Mouse (Mus musculus) skeletal muscle tissue, adult 2 months (tissue): Measurements from ENCODE around the gene Gm20388.
"Not testable (repeated sequence)": the region's sequence is repeated elsewhere in the genome, so short reads cannot be mapped to it uniquely, and the experiment has no call there.

ENCODE experiments used
- DNase-seq: peaks from one replicate; pipeline ENCODE4 v3.0.0-alpha.2; 2012; ENCODE audit warnings: low read depth, low spot score

Gm20388 gene

DNA sequence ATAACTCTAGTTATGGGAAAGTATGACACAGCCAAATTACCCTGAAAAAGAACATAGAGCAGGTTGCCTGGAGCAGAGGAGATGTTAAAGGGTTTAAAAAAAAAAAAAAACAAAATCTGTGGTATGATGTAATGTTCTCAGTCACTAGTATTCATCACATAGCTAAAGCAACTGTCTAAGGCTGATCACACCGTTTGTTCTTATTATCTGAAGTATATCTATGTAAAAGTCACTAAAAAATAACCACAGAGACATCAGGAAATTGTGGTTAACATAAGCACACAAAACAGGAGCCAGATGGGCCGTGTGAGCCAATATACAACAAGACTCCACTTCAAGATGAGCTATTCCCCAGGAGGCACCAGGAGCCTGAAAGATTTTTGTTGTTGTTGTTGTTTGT is 3089.7 kb downstream of the Gm20388 start:
- DNase-seq, result no peak

DNA sequence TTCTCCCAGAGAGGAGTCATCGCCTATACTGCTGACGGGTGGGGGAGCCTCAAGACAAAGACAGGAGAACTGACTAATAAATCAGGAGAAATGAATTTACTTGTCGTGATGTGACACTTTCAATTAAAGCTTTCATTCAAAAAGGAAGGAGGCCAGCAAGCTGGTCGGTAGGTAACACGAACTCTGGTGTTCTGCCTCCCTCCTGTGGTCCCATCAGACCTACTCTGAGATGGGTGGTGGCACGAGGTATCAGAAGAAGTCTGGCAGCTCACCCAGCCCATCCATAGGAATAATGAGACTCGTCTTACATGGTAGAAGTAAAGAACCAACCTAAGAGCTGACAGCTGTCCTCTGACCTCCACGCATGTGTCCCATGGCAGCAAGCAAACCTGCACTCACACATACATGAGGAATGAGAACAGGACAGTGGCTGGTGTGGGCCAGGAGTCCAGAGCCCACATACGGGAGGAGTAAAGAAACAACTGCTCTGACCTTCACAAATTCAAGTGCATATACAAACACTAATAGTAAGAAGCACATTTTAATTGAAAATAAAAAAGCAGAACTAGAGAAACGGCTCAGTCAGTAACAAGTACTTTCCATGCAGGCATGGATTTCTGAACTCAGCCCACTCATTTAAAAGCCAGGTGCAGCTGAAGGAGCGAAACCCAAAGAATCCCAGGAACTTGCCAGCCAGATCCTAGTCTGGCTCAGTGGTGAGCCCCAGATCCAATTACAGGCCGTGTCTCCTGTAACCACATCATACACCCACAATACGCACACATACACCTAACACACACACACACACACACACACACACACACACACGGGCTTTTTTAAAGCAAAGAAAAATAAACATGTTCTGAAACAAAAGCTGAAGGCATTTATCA is 3093.6 kb downstream of the Gm20388 start:
- no peak for DNase-seq

- DNase-seq, result no peak
These were observed 3094.7 kb downstream of the Gm20388 start for GRCm38 (mm10) chr8:123005328-123005727.

GRCm38 (mm10) chr8:123005805-123006204 is 3095.2 kb downstream of the Gm20388 start:
- DNase-seq, result no peak

GRCm38 (mm10) chr8:123011321-123011720 is 3100.7 kb downstream of the Gm20388 start:
- DNase-seq, result no peak

DNA sequence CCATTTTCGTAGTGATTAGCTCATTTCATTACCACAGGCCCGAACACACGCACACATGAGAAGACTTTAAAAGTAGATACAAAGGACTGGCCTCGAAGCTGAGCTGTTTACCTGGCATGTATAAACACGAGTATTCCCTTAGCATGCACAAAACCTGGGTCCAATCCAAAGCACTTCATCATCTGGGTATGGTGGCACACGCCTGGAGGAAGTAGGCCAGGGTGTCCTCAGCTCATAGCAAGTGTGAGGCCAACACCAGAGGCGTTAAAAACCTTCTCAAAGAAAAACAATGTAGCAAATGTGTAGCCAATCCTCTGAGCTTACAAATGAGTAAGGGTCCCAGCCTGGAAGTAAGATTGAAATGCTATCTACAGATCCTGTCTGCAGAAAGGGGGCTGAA is 3103.8 kb downstream of the Gm20388 start:
- DNase-seq, result peak; percentile 63

DNA sequence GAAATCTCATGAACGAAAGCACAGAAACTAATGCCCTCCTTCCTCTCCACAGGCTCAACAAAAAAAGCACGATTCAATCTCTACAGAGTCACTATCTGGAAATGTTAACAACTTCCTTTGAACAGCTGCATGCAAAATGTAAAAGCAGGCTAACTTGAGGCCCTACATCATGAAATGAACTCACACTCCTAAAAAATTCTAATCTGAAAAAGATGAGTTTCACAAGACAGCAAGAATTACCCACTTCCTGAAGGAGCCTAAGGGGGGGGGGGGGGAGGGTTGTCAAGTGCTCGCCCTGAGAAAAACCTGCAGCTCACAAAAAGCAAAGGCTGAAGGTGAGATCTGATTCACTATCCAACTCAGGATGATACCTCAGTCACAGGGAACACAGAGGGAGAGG is 3104.4 kb downstream of the Gm20388 start:
- no peak for DNase-seq

- DNase-seq, result no peak
These were observed 3106.5 kb downstream of the Gm20388 start for GRCm38 (mm10) chr8:123017143-123017542.

- DNase-seq, result no peak
These were observed 3108.0 kb downstream of the Gm20388 start for GRCm38 (mm10) chr8:123018484-123019164.

GRCm38 (mm10) chr8:123020084-123020483 is 3109.4 kb downstream of the Gm20388 start:
- no peak for DNase-seq

DNA sequence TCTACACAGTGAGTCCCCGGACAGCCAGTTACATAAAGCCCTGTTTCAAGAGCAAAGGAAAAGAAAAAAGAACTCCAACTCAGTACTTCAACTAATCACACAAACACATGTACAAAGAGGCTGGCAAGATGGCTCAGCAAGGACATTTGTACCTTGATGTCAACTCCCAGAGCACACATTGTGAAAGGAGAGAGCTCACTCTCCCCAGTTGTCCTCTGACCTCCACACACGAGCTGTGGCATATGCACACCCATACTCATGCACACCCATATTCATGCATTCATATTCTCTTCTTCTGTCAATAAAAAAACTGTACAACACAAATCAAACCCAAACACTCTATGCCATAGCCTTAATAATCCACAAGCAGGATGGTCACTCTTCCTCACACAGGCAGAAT is 3110.2 kb downstream of the Gm20388 start:
- DNase-seq, result no peak

- no peak for DNase-seq
These were observed 3110.6 kb downstream of the Gm20388 start for GRCm38 (mm10) chr8:123021259-123021658.

- DNase-seq, result no peak
These were observed 3112.1 kb downstream of the Gm20388 start for GRCm38 (mm10) chr8:123022727-123023126.

- DNase-seq, result no peak
These were observed 3113.6 kb downstream of the Gm20388 start for GRCm38 (mm10) chr8:123024226-123024625.

- no peak for DNase-seq
These were observed 3115.3 kb downstream of the Gm20388 start for GRCm38 (mm10) chr8:123025951-123026351.

GRCm38 (mm10) chr8:123027786-123028185 is 3117.1 kb downstream of the Gm20388 start:
- DNase-seq, result no peak

- DNase-seq, result not testable (repeated sequence)
These were observed 3119.4 kb downstream of the Gm20388 start for GRCm38 (mm10) chr8:123030091-123030490.

- no peak for DNase-seq
These were observed 3120.8 kb downstream of the Gm20388 start for GRCm38 (mm10) chr8:123031321-123031978.

DNA sequence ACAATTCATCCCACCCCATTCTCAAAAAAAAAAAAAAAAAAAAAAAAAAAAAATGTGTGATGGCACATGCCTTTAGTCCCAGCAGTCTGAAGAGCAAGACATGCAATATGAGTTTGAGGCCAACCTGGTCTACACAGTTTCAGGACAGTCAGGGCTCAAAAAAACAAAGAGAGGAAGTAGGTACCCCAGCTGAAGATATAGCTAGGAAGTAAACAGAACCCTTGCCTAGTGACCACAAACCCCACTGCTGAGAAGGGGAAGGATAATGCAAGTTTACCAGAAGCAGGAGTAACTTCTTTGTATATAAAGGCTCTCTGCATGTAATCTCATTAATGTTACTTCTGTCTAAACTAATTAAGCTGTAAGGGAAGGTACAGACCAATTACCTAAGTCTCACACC is 3122.1 kb downstream of the Gm20388 start:
- DNase-seq, result peak; percentile 32

GRCm38 (mm10) chr8:123033431-123033830 is 3122.8 kb downstream of the Gm20388 start:
- no peak for DNase-seq

- DNase-seq, result no peak
These were observed 3123.5 kb downstream of the Gm20388 start for GRCm38 (mm10) chr8:123034171-123034570.

DNA sequence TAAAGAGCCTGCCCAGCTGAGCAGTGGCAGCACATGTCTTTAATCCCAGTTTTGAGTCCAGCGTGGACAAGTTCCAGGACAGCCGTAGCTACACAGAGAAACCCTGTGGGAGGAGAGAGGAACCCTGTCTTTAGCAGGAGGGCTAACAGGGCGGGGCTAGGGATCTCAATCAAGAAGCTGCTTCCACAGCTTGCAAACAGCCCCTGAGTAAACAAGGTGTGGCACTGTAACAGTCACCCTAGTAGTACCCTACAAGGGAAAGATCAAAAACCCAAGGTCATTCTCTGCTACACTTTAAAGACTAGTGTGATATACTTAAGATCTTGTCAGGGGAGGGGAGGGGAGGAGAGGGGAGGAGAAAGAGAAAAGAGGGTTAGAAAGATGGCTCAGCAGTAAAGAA is 3126.3 kb downstream of the Gm20388 start:
- DNase-seq, result no peak
